Mouse (Mus musculus): ENCODE results near the gene Myo3b.

GRCm38 (mm10) chr2:70170469-70170868 is 131.5 kb downstream of the Myo3b start:
- TF ChIP-seq CTCF (IDR thresholded peaks at IDR 0.05) (no peak), EP300 (IDR thresholded peaks at IDR 0.05) (no peak)

Data from lung, postnatal 0 days (tissue).